Mouse (Mus musculus): Measurements from ENCODE around the gene Ifi207. TPM values are rescaled to one million over a fixed set of nuclear protein-coding genes. Genes with fewer than 3 reads are reported as not detected.
"Not testable (repeated sequence)": the region's sequence is repeated elsewhere in the genome, so short reads cannot be mapped to it uniquely, and the experiment has no call there.

Gene Ifi207
- total RNA-seq (2021), result under 1 TPM in 1 of 2 experiments, not detected in 1; 0.30 TPM
- long read RNA-seq, result 0 reads

DNA sequence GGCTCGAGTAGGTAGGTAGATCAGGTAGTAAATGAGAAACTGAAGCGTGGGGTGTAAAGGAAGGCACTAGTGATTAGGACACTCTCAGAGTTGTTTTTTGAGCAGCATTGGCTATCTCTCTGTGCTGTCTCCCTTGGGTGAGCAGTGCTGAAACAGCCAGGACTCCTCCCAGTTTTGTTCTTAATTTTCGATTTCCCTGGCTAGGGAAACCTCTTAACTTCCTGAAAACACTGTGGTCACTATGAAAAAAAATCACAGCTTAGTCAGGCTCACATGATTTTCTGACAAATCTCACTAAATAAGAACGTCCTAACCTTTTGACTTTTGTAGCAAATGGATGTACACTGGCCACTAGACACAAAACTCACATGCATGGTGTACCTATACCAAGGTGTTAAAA lies at the start of gene Ifi207:
Gene Ifi207, minus strand, starts transcription at position 92 of the 400 bp plus-strand sequence.
- no peak for DNase-seq (ENCODE audit: low spot score in 2 of 2)

DNA sequence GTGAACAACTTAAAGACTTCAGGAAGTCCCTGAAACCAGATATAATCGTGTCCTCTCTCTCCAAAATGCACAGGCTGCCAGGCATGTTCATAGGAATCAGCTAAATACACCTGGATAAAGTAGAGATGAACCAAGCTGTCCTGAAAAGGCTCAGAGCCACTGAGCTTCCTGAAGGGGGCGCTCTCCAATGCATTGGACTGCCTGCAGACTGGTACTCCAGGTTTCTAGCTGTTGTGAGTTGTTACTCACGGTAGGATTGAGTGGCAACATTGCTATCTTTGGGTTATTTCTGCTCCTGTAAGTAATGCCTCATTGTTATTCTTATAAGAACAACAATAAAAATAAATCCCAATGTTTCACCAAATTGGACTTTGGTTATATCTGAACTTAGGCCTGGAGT lies 31.9 kb upstream of the Ifi207 start:
- not testable (repeated sequence) for DNase-seq (ENCODE audit: low spot score in 2 of 2)

DNA sequence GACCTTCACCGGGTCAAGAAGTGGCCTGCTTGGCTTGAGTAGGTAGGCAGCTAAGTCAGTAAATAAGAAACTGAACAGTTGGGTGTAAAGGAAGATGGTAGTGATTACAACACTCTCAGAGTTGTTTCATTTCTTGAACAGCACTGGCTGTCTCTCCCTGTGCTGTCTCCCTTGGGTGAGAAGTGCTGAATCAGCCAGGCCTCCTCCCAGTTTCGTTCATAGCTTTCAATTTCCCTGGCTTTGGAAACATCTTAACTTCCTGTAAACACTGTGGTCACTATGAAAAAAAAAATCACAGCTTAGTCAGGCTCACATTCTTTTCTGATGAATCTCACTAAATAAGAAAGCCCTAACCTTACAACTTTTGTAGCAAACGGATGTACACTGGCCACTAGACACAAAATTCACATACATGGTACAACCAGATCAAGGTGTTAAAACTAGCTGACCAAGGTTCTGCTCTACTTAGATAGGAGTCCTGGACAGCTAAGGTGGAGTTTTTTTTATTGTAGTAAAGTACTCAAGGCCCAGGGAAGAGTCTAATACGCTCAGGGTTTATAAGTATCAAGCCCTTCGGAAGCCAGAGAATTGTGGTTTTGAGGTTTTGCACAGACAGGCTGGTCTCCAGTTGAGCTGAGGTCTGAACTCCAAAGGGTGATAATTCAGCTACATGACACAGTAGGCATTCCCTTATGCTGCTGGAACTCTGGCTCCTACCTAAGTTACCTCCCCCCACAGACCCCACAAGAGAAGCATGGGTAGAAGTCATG lies 25.5 kb upstream of the Ifi207 start, which contains the start of gene Ifi204:
Gene Ifi204, minus strand, starts transcription at position 96 of the 770 bp plus-strand sequence.
- DNase-seq (ENCODE audit: low spot score in 2 of 2), result not testable (repeated sequence)

DNA sequence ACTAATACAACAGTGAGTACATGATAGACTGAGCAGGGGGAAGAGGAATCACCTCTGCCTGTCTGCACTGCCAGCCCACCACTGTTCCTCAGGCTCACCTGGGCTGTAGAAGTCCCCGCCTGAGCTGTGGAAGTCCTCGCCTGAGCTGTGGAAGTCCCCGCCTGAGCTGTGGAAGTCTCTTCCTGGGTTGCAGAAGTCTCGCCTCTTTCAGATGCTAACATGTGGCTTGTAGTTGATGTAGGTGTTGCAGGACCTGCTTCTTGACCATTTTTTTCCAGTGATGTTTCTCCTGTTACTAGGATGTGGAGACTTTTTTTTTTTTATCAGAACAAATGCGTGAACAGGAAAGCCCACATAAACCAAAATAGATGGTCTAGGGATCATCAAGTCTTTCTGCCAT lies 18.5 kb upstream of the Ifi207 start:
- not testable (repeated sequence) for DNase-seq (ENCODE audit: low spot score in 2 of 2)

DNA sequence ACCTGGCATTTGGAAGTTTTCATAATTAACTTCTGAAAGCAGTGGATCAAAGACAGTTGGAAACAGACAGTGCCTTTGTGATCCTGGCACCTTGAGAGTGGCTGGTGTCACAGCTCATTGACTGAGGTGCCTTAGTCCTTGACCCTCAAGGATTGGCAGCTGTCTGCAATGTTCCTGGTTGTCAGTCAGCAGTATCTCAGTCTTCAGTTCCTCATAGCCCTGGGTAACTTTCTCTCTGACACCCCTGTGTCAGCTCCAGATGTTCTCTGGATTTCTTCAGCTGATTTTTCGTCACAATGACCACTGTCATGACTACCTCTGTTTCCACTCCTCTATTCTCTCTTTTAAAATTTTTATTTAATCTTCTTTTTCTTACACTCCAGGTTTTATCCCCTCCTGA lies 715 bp upstream of the Ifi207 start:
- no peak for DNase-seq (ENCODE audit: low spot score in 2 of 2)

DNA sequence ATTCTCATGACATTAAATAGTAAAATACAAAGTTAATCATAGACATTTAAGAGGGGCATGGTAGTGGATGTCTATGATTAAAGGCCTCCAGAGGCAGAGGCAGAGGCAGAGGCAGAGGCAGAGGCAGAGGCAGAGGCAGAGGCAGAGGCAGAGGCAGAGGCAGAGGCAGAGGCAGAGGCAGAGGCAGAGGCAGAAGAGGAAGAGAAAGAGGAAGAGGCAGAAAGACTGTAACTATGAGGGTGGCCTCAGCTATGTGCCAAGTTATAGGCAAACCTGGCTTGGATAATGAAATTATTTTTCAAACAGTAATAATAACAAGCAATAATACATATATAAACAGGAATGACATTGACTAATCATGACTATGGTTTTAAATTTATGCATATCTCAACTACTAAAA lies 1.0 kb downstream of the Ifi207 start:
- no peak for DNase-seq (ENCODE audit: low spot score in 2 of 2)

DNA sequence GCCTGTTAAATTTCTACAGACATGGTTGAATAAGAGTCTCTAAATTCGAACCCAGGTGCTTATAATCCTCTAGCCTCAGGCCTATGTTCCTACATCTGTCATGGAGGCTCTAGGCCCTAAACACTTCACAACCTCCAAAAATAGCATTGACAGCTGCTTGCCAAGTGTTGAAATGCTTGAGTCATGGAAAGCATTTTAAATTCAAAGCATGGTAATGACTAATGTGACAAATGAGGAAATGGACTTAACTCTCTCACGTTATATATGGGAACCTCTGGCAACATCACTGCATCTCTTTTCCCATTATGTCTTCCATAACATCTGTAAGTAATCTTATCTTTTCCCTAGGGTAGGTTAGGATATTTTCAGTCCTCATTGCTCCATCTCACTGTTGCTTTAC lies 4.6 kb downstream of the Ifi207 start:
- DNase-seq (ENCODE audit: low spot score in 2 of 2), result no peak

DNA sequence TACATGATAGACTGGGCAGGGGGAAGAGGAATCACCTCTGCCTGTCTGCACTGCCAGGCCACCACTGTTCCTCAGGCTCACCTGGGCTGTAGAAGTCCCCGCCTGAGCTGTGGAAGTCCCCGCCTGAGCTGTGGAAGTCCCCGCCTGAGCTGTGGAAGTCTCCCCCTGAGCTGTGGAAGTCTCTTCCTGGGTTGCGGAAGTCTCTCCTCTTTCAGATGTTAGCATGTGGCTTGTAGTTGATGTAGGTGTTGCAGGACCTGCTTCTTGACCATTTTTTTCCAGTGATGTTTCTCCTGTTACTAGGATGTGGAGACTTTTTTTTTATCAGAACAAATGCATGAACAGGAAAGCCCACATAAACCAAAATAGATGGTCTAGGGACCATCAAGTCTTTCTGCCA lies 6.5 kb downstream of the Ifi207 start:
- not testable (repeated sequence) for DNase-seq (ENCODE audit: low spot score in 2 of 2)

DNA sequence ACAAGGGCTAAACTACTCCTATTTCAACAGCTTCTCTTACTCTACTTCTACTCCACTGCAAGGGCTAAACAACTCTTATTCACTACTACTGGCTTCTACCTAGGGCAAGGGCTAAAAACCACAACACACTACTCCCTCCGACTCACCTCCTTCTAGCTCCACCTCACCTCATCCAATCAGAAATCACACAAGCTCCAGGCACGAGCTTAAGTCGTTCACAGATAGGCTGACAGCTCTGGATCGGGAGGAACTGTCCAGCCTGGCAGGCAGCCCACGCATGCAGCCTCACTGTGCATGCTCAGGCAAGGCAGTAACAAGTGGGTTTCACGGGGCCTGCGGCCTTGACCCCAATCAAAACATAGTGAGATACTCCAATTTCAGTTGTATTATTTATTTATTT lies 8.3 kb downstream of the Ifi207 start:
- DNase-seq (ENCODE audit: low spot score in 2 of 2), result no peak

DNA sequence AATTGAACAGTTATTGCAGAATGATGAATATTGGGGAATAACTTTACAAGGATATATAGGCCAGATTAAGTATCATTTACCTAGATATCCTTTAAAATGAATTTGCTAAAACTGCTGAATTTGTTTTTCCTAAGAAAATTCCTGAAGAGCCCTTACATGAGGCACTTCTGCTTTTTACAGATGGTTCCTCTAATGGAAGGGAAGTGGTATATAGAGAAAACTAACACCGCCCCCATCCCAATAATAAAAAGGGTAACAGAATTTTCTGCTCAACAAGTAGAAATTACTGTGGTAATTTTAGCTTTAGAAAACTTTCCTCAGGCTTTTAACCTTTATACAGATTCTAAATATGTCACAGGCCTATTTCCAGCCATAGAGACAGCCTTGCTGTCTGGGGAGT lies 47.3 kb downstream of the Ifi207 start:
- DNase-seq (ENCODE audit: low spot score in 2 of 2), result no peak

DNA sequence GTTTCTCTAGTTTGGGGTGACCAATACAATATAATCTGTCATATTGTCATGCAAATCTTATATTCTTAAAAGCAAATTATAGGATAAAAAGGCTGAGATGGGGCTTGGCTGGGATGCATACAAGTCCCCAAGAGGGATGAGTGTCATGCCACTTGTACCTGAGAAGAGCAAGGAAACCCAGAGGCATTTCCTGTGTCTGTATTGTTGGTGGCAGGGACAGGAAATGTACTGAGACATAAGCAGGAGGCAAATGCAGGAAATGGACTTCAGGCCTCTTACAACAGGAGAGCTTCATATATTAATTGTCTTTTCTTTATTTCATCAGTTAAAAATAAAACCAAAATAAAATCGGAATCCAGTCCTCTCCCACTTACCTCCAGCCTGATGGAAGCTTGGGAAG lies 62.9 kb downstream of the Ifi207 start:
- not testable (repeated sequence) for DNase-seq (ENCODE audit: low spot score in 2 of 2)

DNA sequence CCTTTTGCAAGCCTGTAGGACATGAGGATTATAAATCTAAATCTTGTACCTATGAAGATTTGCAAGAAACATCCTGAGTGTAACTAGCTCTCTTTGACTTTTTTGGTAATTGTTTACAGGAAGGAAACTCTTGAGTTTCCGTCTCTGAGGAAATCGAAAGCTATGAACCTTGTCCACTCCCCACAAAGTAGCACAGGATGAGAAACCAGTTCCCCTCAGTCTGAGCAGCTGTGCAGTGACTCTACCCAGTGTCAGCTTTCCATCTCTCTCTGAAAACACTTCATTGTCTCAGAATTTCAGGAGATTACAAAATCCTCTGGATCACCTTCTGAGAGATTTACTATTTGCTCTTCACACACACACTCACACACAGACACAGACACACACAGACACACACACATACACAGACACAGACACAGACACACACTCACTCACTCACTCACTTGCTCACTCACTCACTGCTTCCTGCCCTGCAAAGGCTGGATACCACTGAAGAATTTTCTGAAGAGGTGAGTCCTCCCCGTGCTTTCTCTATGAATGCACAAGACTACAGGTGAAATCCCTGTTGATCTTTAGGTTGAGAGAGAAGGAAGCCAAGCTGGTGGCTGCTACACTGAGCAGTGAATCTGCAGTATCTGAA lies 68.0 kb downstream of the Ifi207 start, which contains the start of gene Ifi208:
Gene Ifi208, plus strand, starts transcription at position 218 of the 640 bp plus-strand sequence.
- not testable (repeated sequence) for DNase-seq (ENCODE audit: low spot score in 2 of 2)

Other genes starting within 250 kb of the Ifi207 start
- not detected for gene Ifi214, start 205.8 kb downstream of the Ifi207 start, total RNA-seq (2021)
- gene Ifi213, start 142.5 kb downstream of the Ifi207 start, total RNA-seq (2021), result not detected
- gene Ifi209, start 110.8 kb downstream of the Ifi207 start, total RNA-seq (2021), result not detected
- gene Ifi208, start 68.1 kb downstream of the Ifi207 start, total RNA-seq (2021), result not detected
- gene Ifi204, start 25.2 kb upstream of the Ifi207 start, total RNA-seq (2021), result under 1 TPM; 0.17 to 0.23 TPM
- gene Ifi211, start 171.3 kb upstream of the Ifi207 start, total RNA-seq (2021), result not detected
- gene Mndal, start 200.7 kb upstream of the Ifi207 start, total RNA-seq (2021), result 10 to 100 TPM in 1 of 2 experiments, 1 to 10 TPM in 1; 7.0 to 10.6 TPM
- gene Ifi203, start 200.9 kb upstream of the Ifi207 start, total RNA-seq (2021), result 1 to 10 TPM; 4.0 to 5.0 TPM
- not detected for gene Ifi202b, start 241.0 kb upstream of the Ifi207 start, total RNA-seq (2021)

All from layer of hippocampus, adult 18-20 months (tissue).